Mouse (Mus musculus) T-helper 1 cell (primary cell): Measurements from ENCODE around the gene Fam163a.
"Not testable (repeated sequence)": the region's sequence is repeated elsewhere in the genome, so short reads cannot be mapped to it uniquely, and the experiment has no call there.

ENCODE experiments used
- in situ Hi-C: fragments of 300-600 bp; cut with MboI, MseI; formaldehyde crosslinking; loops from one replicate; pipeline ENCODE4 v1.15.1; 2025; ENCODE audit warnings: high pct_unique_total_duplicates

Fam163a gene

DNA sequence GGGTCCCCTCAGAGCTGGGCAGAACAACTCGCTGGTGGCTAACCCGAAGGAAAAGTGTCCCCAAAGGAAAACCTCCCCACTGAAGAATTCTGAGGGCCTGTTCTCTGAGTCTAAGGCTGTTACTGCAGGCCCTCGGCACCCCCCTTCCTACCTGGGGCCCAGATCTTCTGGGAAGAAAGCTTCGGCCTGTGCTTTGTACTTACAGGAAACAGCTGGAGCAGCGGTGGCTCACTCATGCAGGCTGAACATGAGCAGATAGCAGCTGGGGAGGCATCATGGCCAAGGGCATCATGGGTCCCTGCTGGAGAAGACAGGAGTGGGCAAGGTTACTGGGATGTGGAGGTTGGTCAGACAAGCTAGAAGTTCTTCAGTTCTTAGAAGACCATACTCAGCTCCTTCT lies 117.2 kb downstream of the Fam163a start:
- in situ Hi-C loops = loop anchor here (5.0 to 10.0 kb wide), 2 partner anchors 150 to 417 kb away; no protein-coding TSS in a partner anchor

DNA sequence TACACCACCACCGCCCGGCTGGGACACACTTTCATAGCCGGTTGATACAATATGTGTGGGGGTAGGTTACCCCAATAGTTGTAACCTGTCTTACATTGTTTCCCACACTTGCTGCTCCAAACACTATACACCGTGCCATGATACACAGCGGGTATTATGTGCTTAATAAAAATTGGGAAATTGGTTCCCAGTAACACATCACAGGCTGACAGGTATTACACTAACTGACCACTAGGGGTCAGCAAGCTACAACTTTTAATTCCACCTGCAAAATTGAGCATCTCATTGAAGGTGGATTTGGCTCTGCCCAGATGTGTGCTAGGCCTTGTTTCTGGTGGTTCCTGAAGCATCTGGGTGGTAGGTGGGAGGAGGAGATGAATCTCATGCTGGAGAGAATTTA lies 119.1 kb downstream of the Fam163a start:
- in situ Hi-C loops = loop anchor here (5.0 to 10.0 kb wide), 2 partner anchors 152 to 419 kb away; no protein-coding TSS in a partner anchor

DNA sequence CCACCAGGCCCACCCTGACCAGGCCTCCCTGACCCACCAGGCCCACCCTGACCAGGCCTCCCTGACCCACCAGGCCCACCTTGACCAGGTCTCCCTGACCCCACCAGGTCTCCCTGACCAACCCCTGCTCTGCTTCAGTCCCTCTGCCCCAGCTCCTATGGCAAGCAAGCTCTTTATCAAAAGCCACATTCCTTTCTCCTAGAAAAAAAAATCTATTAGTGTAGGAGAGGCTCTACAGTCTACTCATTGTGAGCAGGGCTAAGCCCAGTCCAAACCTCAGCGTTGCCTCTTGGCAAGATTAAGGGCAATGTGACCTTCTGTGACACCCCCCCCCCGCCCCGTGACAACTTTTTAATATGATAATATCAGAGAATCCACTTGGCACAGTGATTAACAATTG lies 120.2 kb downstream of the Fam163a start:
- in situ Hi-C loops = loop anchor here (5.0 to 10.0 kb wide), 2 partner anchors 153 to 420 kb away; no protein-coding TSS in a partner anchor

DNA sequence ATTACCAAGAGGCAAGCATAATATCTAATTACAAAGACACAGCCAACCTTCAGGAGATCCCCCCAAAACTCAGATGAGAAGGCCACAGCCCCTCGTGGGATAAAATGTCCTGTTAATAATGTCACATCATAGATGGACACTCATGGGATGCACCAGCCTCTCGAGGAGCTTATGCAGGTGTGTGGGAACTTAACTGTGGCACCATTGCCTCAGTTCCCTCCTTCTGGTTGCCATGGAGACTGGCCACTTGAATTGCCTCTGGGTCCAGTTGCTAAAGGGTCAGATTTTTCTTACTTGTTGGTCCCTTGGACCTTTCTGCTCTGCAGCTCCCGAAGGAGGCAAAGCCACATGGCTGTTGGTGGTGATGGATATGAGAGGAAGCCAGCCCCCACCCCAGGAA lies 127.2 kb downstream of the Fam163a start:
- in situ Hi-C loops = no loop called here

DNA sequence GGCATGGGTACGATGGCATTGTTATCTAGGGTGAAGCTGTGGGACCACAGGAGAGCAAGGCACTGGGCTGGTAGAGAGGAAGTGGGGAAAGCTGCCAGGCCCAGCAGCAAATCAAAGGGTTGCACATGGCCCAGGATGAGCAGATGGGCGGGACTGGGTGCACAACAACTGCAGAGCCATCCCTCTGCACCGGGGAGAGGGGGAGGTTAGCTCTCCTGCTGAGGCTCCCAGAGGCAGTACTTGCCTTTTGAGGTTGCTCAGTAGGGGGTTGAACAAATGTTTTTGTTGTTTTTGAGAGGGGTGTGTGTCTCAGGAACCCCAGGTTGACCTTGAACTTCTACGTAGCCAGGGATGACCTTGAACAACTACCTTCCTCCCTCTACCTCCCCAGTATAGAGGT lies 128.4 kb downstream of the Fam163a start:
- in situ Hi-C loops = no loop called here

DNA sequence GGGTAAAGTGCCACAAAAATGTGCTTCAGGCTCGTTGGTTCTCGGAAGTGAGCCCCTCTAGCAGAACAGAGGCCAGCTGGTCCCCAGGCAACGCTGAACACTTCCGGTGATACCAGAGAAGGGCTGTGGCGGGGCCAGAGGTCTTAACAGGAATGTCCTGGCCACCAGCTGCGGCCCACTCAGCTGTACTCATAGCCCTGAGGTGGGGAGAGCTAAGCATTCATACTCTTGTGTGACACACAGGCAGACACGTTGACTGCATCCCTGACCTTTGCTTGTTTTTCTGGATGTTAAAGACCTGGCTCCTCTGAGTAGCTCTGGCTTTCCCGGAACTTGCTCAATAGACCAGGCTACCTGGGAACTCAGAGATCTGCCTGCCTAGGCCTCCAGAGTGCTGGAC lies 130.3 kb downstream of the Fam163a start:
- in situ Hi-C loops = no loop called here

DNA sequence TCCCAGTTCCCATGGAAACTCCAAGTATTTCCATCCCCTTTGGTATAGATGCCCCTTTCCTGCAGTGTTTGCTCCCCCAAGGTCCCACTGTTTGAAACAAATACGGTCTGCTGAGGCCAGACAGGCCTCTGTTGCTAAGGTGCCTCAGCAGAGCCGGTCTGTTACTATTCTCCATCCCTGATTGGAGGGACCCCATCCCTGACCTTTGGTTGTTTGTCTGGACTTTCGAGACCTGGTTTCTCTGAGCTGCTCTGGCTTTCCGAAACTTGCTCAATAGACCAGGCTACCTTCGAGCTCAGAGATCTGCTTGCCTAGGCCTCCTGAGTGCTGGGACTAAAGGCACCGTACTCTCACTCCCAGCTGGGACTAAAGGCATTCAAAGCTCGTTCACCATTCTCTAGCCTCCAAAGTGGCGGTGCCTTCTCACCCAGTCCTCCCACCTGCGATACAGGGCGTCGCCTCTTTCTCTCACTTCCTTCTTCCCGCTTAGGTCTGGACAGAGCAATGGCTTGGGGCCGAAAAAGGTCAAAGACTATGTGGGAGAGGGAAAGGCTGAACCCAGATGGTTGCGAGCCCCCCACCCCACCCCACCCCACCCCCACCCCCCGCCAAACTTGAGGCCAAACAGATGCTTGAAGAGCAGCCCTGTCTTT lies 131.5 kb downstream of the Fam163a start:
- in situ Hi-C loops = no loop called here

DNA sequence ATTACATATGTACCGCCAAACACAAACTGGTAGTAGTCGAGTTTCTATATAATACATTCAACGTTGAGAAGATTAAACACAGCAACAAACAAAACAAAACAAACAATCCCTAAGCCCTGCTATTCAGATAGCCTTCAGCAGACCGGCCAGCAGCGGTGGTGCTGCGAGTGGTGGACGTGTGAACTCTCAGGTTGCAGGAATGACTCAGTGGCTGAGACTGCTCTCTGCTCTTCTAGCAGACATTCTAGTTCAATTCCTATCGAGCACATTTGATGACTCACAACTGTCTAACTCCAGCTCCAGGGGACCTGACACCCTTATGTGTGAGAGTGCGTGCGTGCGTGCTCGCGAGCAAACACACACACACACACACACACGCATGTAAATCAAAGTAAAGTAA lies 134.7 kb downstream of the Fam163a start:
- in situ Hi-C loops = no loop called here

DNA sequence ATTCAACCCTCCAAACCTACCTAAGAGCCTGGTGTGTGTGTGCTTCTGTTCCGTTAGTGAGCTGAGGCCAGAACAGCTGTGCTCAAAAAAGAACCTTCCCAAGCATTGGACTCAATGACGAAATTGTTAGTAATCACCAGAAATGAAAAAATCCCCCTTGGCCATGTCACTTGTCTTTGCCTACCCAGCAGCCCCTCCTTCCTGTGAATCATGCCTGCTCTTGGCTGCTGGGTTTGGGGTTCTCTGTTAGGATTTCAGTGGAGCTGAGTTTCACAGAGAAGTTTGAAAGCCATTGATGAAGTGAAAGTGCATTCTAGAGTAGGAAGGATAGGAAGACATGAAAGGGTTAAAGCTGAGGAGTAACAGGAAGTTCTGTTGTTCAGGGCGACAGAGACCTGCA lies 138.7 kb downstream of the Fam163a start:
- in situ Hi-C loops = no loop called here

DNA sequence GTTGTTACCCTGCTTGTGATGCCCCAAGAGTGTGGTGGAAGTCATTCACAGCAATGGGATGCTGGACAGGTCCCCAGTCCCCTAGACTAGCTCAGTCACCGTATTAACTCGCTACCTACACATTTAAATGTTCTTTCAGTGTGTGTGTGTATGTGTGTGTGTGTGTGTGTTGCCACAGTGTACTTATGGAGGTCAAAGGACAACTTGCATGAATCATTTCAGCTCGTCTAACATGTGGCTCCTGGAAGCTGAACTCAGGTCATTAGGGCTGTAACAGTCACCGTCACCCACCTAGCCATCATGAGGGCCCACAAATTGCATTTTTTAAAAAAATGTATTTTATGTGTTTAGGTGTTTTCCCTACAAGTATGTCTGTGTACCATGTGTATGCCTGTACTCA lies 142.6 kb downstream of the Fam163a start:
- in situ Hi-C loops = no loop called here

DNA sequence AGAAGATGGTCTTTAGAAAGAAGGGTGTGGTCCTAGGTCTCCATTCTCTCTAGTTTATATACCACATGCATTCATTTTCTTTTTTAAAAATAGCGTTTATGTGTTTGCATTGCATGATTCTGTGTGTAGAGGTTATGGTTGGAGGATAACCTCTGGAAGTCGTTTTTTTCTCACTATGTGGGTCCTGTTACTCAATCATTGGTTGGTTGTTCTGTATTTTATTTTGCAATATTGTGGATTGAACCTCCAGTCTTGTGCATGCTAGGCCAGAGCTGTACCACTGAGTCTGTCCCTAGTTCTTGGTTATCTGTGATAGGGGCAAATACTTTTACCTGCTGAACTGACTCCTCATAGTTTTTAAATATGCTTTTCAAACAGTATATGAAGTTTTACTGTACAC lies 146.6 kb downstream of the Fam163a start:
- in situ Hi-C loops = no loop called here

DNA sequence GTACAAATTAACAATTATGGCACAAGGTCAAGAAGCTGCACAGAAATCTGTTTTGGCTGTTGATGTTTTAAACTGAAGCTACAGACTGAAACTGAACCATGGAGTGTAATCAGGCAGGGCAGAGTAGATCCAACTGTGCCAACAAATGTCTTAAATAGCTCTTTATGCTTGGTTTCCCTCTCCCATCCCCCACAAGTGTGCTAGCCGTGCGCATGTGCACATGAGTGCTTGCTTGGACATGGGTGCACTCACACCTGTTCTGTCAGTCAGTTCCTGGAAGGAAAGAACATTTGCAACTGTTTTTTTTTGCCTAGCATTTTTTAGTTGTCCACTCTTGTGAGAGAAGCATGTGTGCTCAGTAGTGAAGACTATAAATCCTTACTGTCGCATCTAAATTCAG lies 158.1 kb downstream of the Fam163a start:
- in situ Hi-C loops = no loop called here

DNA sequence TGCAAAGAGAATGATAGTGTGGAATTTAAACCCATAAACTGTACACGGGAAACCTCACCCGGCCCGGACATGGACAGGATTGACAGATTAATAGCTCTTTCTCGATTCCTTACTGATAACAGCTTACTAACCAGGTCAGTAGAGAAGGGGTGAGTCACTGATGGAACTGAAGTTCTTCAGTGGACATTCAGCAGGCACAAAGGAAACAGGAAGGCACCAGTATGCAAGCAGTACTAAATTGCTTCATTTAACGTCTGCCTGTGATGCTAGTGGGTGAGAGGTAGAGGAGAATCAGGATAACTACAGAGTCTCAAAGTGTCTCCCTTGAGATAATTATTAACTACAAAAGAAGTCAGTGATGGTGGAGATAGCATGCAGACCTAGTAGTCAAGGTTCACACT lies 160.6 kb downstream of the Fam163a start:
- in situ Hi-C loops = no loop called here

DNA sequence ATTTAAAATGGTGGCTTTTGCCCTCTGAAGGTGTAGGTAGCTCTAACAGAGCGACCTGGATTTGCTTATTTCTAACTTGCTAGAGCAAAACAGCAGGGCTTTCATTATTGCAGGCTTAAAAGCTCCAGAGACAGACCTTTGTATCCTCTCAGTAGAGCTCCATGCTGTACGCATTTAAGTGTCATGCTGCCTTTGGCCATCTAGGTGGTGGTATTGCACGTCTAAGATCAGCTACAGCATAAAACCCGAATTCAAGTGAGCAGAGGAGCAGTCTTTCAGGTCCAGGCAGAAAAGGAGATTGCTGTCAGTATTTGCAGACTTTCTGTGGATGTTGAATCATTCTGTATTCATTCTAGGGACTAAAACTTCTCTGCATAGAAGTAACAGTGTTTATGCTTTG lies 161.8 kb downstream of the Fam163a start:
- in situ Hi-C loops = no loop called here

DNA sequence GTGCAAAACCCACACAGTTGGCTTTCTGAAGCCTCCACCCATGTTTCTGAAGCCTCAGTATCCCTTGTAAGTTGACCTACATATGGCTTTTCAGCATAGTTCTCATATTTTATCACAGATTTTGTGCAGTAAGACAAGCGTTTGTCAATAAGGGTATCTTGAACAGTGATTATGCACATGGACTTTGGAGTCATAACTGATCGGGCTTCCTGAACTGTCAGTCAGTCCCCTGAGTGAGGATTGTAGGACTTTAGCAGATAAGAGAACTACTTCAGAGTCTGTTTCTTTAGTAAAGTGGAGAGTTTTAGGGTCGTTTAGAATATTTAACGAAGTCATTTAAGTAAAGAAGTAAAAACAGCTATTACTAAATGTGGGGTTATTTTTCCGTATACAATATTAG lies 162.3 kb downstream of the Fam163a start:
- in situ Hi-C loops = no loop called here

DNA sequence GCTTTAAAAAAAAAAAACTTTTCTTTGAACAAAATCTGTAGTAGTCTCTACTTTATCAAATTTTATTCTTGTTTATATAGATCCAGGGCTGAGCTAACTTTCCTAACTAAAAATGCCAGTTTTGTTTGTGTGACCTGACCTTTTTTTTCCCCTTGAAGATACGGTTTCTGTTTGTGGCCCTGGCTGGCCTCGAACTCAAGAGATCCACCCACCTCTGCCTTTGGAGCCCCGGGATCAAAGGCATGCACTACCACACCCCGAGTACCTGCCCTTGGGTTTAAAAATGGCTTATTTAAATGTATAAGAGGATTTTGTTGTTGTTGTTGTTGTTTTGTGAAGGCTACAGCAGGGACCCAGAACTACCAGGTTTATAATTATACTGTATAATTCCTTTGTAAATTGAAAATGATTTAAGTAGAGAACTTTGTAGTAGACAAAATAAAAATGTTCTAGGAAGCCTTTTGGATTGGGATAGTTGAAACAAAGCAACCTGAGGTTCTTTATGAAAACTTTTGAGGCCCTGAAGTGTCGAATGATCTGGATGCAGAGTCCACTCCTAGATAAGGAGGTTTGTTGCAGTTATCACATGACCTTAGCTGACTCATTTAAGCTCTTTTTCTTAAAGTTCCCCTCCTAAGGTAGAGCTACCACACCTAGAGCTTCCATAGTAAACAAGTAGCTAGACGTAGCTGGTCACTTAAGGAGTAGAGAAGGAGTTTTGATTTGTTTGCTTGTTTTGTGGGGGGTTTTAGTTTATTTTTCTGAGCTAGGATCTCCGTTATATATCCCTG lies 163.2 kb downstream of the Fam163a start:
- in situ Hi-C loops = no loop called here

DNA sequence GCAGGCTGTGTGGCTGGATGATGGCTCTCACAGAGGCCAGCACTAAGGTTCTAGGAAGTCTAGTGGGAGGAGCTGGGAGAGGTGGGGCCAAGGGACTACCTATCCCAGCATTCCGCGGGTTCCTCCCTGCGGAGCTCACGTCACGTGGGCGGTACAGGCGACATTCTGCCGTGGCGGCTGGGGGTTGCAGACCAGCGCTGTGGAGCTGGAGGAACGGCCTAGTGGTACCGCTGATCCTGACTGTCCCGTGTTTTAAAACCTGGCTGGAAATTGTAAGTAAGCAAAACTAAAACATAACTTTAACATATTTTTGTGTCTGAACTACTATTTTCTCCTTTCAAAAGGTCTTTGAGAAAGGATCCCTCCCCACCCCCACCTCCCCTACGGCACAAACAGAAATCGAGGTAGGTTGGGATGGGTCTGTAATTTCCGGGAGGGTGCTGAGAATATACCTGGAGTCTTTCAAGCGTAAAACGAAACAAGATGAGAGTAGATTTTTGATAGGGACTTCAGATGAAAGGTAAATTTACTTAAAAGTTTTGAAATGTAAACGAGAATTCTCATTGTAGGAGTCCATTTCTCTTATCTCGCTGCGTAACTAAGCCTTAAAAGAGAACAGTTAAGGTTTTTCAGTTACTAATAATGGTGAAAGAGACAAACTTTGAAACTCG lies 164.0 kb downstream of the Fam163a start:
- in situ Hi-C loops = no loop called here

DNA sequence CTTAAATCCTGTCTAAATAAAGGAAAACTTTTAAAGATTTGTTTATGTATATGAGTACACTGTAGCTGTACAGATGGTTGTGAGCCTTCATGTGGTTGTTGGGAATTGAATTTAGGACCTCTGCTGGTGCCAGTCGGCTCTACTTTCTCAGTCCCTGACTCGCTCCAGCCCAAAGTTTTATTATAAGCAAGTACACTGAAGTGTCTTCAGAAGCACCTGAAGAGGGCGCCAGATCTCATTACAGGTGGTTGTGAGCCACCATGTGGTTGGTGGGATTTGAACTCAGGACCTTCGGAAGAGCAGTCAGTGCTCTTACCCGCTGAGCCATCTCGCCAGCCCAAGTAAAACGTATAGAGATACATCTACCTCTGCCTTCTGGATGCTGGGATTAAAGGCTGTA lies 164.8 kb downstream of the Fam163a start:
- in situ Hi-C loops = not testable (repeated sequence)

DNA sequence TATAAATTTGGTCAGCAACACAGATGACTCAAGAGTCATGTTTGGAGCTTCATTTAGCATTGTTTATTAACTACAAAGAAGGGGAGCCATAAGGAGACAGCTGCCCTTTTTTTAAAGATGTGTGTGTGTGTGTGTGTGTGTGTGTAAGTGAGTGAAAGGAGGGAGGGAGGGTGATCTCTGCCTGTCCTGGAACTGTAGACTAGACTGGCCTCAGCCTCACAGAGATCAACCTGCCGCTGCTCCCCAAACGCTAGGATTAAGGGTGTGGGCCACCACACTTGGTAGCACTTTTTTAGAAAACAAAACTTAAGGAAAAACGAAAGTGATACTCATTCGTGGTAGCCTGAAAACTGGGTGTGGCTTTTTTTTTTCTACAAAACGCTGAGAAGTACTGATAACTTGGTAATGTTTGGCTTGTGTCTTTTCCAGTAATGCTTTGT lies 167.7 kb downstream of the Fam163a start:
- in situ Hi-C loops = no loop called here

DNA sequence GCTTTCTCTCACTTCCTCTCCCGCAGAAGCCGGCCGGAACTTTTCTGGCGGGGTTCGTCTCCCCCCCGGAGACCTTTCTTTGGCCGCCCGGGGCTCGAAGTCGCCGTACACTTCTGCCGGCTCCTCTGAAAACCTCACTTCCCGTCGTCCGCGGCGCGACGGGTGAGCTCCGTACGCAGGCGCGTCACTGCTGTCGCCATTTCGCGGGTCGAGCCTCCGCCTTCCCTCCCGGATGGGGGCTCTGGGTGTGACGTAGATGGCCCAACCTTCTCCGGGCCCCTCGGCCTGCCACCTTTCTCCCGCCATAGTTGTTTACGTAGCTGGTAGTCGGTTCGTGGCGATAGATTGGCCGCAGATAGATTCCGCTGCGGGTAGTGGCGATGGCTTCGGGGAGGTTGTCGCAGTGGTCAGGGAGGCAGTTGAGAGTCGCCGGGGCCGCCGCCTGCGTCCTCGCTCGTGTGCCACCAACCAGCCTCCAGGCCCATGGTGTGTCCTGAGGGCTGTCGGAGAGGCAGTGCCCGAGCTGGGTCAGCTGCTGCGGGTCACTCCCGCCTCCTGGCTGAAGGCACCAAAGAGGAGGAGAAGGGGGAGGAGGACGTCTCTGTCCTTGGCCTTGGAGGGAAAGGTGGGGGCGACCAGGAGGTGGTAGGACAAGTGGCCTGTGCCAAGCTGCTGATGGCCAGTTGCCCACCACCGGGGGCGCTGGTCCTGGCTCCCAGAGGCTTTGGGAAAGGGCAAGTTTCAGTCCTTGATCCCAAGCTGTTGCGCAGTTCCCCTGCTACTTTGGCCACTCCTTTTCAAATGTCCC lies 168.7 kb downstream of the Fam163a start, which contains the start of gene Tor1aip1:
Gene Tor1aip1 (minus strand): TSS at position 551 of the 808 bp plus-strand sequence.
- in situ Hi-C loops = no loop called here

DNA sequence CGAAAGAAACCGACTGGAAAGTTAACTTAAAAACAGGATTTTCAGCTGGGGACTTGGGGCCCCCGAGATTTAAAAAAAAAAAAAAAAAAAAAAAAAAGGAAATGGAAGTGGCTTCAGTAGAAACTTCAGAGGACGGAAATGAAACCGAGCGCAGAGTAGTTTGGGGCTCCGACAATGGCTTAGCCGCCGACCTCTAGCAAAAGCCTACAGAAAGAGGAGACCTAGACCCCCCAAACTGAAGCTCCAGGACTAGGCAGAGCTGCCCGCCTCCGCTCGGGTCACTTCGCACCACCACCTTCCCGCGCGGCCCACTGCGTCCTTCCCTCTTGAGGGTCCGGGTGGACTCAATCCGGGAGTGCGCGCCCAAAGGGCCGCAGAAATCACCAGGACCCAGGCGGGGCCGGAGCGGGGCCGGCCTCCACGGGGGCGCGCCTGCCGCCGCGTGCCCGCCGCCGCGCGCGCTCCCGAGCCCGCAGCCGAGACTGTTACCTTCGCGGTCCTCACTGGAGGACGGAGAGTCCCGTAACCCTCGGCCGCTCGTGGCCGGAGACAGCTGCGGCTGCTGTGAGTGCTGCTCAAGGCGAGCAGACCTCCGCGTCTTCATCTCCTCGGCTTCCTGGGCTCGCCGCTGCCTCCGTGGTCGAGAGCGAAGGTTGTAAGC lies 169.4 kb downstream of the Fam163a start, which contains the start of gene Tor1aip2:
Gene Tor1aip2 (plus strand): TSS at position 135 of the 661 bp plus-strand sequence.
- in situ Hi-C loops = no loop called here
